Mouse (Mus musculus) bone marrow macrophage, adult 2 months (primary cell): ENCODE results near the gene Rpl41.

Source experiments
- CTCF ChIP-seq: IDR thresholded peaks from 2 replicates; pipeline ENCODE4 v1.5.1; 2012; ENCODE audit warnings: low read depth, mild to moderate bottlenecking, low read length, moderate library complexity
- POLR2A ChIP-seq: IDR thresholded peaks from 2 replicates; pipeline ENCODE4 v1.6.1; 2012; ENCODE audit warnings: mild to moderate bottlenecking, low read depth, low read length, borderline replicate concordance

GRCm38 (mm10) chr10:128508260-128508659 is 40.8 kb downstream of the Rpl41 start:
- no peak for TF ChIP-seq CTCF
- TF ChIP-seq POLR2A = no peak
